Mouse (Mus musculus): ENCODE results near the gene Commd7. TPM values are rescaled to one million over a fixed set of nuclear protein-coding genes. Genes with fewer than 3 reads are reported as not detected.

Gene Commd7
- polyA plus RNA-seq, 1 experiment from 2014 or later = 68.9 TPM

DNA sequence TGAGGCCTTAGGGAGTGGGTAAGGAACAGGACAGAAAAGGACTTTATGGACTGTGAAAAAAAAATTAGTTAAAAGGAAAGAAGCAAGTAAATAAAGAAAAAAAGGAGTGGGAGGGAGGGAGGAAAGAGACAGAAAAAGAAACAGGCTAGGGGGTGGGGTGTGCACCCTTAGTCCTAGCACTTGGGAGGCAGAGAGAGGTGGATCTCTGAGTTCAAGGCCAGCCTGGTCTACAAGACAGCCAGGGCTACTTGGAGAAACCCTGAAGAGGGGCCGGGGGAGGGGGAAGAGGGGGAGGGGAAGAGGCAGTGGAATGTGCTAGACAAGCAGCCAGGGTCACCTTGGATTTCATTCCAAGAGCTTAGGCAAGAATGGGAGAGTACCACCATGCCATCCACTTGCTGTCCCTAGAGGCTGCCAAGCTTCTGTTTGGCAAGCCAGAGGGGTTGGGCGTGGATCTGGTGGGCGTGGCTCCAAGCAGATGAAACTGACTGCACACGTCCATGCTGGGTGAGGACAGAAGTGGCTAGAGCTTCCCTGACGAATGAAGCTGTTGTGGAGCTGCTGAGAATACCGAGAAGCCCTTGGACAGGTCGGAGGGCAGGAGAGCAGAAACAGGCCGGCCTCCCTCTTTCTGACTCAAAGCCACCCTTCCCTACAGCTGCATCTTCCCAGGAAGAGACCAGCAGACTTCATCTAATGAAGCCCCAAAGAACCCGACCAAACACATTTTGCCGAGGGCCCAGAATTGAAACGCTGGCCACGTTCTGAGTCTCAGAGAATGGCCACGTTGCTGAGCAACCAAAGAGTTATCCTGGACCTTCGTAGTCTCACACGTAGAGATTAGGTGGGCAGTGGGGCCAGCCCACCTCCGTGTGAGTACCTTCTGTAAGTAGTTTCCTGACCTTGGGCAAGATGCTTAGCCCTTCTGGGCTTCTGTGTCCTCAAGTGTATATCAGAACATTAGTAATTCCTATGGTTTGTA is 31.6 kb downstream of the Commd7 start:
- DNase-seq (ENCODE audit: low spot score) (no peak), ATAC-seq (ENCODE audit: insufficient read depth, low FRiP score, low TSS enrichment) (no peak)
- Histone ChIP-seq H3K9me3 (ENCODE audit: control insufficient read depth, low read length) (no peaks in the 10 kb centered on the region), H3K4me1 (ENCODE audit: control insufficient read depth, insufficient read depth, low read length) (peaks cover 4% of the 10 kb centered on the region; the same call in 1 of the 2 replicates), H3K4me3 (ENCODE audit: low read depth, low read length) (no peak overlapping the region), H3K36me3 (ENCODE audit: control insufficient read depth, insufficient read depth, low read length) (no peaks in the 10 kb centered on the region), H3K27me3 (ENCODE audit: control insufficient read depth, insufficient read depth, low read length) (no peaks in the 10 kb centered on the region), H3K27ac (ENCODE audit: low read depth, low read length) (no peak overlapping the region), H3K4me2 (ENCODE audit: low read depth) (no peak overlapping the region), H3K9ac (ENCODE audit: low read length) (0 out of 2 replicates have a peak overlapping the region, but pooled peaks have one; percentile 23)
- 55% methylated on average over 15 of the region's 16 CpGs for WGBS

DNA sequence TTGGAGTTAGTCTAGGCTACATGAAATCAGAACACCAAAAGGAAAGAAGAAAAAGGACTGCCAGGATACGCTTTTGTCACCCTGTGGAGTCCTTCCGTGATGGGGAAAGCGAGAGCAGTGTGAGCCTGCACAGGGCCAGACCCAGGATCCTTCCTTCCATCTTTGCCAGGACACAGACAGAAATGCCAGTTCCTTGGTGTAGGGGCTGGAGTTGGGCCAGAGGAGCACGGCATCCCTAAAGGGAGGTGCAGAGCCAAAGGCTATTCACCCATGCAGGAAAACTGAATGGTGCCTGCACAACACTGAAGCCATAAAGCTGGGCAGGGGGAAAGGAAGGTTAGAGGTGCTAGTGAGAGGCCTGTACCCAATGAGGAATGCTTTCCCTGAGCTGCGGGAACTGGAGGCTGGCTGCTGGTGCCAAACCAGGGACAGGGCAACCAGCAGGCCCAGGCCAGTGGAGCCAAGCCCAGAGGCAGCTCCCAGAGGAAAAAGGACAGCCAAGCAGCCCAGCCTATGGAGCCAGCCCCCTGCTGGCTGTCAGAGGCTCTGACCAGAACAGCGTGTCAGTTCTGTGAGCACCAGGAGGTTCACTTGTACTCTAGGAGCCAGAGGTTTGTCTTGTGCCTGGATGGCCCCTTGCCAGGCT is 32.4 kb downstream of the Commd7 start:
- Histone ChIP-seq H3K4me2 (ENCODE audit: low read depth) (no peak overlapping the region), H3K9me3 (ENCODE audit: control insufficient read depth, low read length) (no peaks in the 10 kb centered on the region), H3K9ac (ENCODE audit: low read length) (0 out of 2 replicates have a peak overlapping the region, but pooled peaks have one; percentile 14), H3K27me3 (ENCODE audit: control insufficient read depth, insufficient read depth, low read length) (no peaks in the 10 kb centered on the region), H3K4me3 (ENCODE audit: low read depth, low read length) (no peak overlapping the region), H3K4me1 (ENCODE audit: control insufficient read depth, insufficient read depth, low read length) (peaks cover 4% of the 10 kb centered on the region; the same call in 1 of the 2 replicates), H3K27ac (ENCODE audit: low read depth, low read length) (no peak overlapping the region), H3K36me3 (ENCODE audit: control insufficient read depth, insufficient read depth, low read length) (no peaks in the 10 kb centered on the region)
- ATAC-seq (ENCODE audit: insufficient read depth, low FRiP score, low TSS enrichment) (0 out of 2 replicates have a peak, but pooled peaks have one; percentile 23), DNase-seq (ENCODE audit: low spot score) (peak; percentile 57)
- 56% methylated on average over 6 of the region's 6 CpGs for WGBS

DNA sequence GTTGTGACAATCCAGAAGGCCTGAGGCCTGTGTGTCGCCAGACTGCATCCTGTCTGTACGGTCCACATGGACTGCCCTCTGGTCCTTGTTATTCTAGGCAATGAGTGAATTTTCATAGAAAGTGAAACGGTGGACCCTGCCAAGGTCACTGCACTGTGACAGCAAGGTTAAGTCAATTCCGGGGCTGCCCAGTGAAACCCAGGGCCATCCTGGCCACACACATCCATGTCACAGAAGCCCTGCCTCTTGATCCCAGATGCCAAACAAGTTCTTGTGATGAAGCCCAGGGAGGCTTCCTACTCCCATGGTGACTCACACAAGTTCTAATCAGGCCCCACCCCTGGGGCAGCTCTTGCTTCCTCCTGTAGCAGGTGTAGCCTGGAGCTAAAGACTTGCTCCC is 35.0 kb downstream of the Commd7 start:
- Histone ChIP-seq H3K4me3 (ENCODE audit: low read depth, low read length) (no peak overlapping the region), H3K36me3 (ENCODE audit: control insufficient read depth, insufficient read depth, low read length) (no peaks in the 10 kb centered on the region), H3K9ac (ENCODE audit: low read length) (no peak overlapping the region), H3K27ac (ENCODE audit: low read depth, low read length) (no peak overlapping the region), H3K4me1 (ENCODE audit: control insufficient read depth, insufficient read depth, low read length) (peaks cover 4% of the 10 kb centered on the region; the same call in 1 of the 2 replicates), H3K27me3 (ENCODE audit: control insufficient read depth, insufficient read depth, low read length) (no peaks in the 10 kb centered on the region), H3K4me2 (ENCODE audit: low read depth) (no peak overlapping the region), H3K9me3 (ENCODE audit: control insufficient read depth, low read length) (no peaks in the 10 kb centered on the region)
- DNase-seq (ENCODE audit: low spot score) (no peak), ATAC-seq (ENCODE audit: insufficient read depth, low FRiP score, low TSS enrichment) (no peak)
- WGBS = 78% methylated on average over 4 of the region's 4 CpGs

DNA sequence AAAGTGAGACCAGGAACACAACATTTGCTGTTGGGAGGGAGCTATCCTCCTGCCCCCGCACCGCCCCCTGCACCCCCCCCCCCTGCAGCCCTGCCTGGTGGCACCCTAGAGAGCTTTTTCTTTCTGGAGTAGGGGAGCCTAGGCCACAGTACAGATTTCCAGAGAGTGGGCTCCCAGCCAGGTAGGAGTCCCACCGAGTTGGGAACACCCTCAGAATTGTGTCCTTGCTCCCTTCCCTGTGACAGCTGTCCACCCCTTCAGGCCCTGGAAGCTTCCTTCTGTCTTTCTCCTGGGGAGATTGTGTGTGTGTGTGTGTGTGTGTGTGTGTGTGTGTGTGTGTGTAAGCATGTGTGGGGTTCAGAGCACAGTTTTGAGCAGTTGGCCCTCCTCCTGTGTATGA is 35.6 kb downstream of the Commd7 start:
- no peaks in the 10 kb centered on the region for H3K27me3 ChIP-seq (ENCODE audit: control insufficient read depth, insufficient read depth, low read length)
- no peak overlapping the region for H3K27ac ChIP-seq (ENCODE audit: low read depth, low read length)
- H3K9ac ChIP-seq (ENCODE audit: low read length) = no peak overlapping the region
- no peaks in the 10 kb centered on the region for H3K9me3 ChIP-seq (ENCODE audit: control insufficient read depth, low read length)
- peaks cover 4% of the 10 kb centered on the region; the same call in 1 of the 2 replicates for H3K4me1 ChIP-seq (ENCODE audit: control insufficient read depth, insufficient read depth, low read length)
- no peak overlapping the region for H3K4me2 ChIP-seq (ENCODE audit: low read depth)
- DNase-seq (ENCODE audit: low spot score) = no peak
- no peak overlapping the region for H3K4me3 ChIP-seq (ENCODE audit: low read depth, low read length)
- no peak for ATAC-seq (ENCODE audit: insufficient read depth, low FRiP score, low TSS enrichment)
- no peaks in the 10 kb centered on the region for H3K36me3 ChIP-seq (ENCODE audit: control insufficient read depth, insufficient read depth, low read length)
- 70% methylated on average over 1 of the region's 3 CpGs for WGBS

DNA sequence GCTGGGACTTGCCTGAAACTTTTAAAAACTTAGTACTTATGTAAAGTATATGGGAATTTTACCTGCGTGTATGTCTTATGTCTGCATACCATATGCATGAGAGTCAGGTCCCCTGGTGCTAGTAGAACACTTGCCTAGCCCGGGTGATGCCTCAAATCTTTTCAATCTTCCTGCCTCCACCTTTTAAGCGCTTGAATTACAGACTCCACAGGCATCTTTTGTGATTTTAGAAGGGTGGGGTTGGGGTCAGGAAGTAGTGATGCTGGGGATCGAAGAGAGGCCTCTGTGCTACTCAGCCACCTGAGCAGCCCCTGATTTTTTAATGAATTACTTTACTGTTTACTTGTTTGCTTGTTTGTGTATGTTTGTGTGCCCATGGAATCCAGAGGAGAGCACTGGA is 37.6 kb downstream of the Commd7 start:
- Histone ChIP-seq H3K4me3 (ENCODE audit: low read depth, low read length) (no peak overlapping the region), H3K4me1 (ENCODE audit: control insufficient read depth, insufficient read depth, low read length) (peaks cover 4% of the 10 kb centered on the region; the same call in 1 of the 2 replicates), H3K27me3 (ENCODE audit: control insufficient read depth, insufficient read depth, low read length) (no peaks in the 10 kb centered on the region), H3K9me3 (ENCODE audit: control insufficient read depth, low read length) (no peaks in the 10 kb centered on the region), H3K4me2 (ENCODE audit: low read depth) (no peak overlapping the region), H3K9ac (ENCODE audit: low read length) (no peak overlapping the region), H3K36me3 (ENCODE audit: control insufficient read depth, insufficient read depth, low read length) (no peaks in the 10 kb centered on the region), H3K27ac (ENCODE audit: low read depth, low read length) (no peak overlapping the region)
- DNase-seq (ENCODE audit: low spot score) (no peak), ATAC-seq (ENCODE audit: insufficient read depth, low FRiP score, low TSS enrichment) (no peak)
- WGBS = 42% methylated on average over 4 of the region's 4 CpGs

DNA sequence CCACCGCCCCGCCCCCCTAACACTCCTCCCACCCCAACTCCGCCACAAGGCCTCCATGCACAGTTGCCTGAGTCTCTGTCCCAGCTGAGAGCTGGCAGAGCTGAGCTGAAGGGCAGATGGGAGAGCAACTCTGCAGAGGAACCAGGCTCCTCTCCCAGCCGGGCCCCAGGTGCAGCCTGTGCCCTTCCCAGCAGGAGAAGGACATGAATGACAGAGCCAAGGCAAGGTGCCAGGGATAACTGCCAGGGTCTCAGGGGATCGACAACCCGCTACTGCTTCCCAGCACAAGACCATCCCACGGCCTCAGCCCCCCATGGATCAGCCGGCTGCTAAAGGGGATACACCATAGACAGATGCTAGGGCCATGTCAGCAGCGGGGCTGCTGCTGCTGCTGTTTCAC is 39.4 kb downstream of the Commd7 start:
- Histone ChIP-seq H3K4me2 (ENCODE audit: low read depth) (no peak overlapping the region), H3K27me3 (ENCODE audit: control insufficient read depth, insufficient read depth, low read length) (no peaks in the 10 kb centered on the region), H3K9ac (ENCODE audit: low read length) (no peak overlapping the region), H3K27ac (ENCODE audit: low read depth, low read length) (no peak overlapping the region), H3K36me3 (ENCODE audit: control insufficient read depth, insufficient read depth, low read length) (no peaks in the 10 kb centered on the region), H3K4me1 (ENCODE audit: control insufficient read depth, insufficient read depth, low read length) (peaks cover 4% of the 10 kb centered on the region; the same call in 1 of the 2 replicates), H3K4me3 (ENCODE audit: low read depth, low read length) (no peak overlapping the region), H3K9me3 (ENCODE audit: control insufficient read depth, low read length) (no peaks in the 10 kb centered on the region)
- ATAC-seq (ENCODE audit: insufficient read depth, low FRiP score, low TSS enrichment) = no peak
- DNase-seq (ENCODE audit: low spot score) = peak; percentile 21
- 53% methylated on average over 9 of the region's 9 CpGs for WGBS

DNA sequence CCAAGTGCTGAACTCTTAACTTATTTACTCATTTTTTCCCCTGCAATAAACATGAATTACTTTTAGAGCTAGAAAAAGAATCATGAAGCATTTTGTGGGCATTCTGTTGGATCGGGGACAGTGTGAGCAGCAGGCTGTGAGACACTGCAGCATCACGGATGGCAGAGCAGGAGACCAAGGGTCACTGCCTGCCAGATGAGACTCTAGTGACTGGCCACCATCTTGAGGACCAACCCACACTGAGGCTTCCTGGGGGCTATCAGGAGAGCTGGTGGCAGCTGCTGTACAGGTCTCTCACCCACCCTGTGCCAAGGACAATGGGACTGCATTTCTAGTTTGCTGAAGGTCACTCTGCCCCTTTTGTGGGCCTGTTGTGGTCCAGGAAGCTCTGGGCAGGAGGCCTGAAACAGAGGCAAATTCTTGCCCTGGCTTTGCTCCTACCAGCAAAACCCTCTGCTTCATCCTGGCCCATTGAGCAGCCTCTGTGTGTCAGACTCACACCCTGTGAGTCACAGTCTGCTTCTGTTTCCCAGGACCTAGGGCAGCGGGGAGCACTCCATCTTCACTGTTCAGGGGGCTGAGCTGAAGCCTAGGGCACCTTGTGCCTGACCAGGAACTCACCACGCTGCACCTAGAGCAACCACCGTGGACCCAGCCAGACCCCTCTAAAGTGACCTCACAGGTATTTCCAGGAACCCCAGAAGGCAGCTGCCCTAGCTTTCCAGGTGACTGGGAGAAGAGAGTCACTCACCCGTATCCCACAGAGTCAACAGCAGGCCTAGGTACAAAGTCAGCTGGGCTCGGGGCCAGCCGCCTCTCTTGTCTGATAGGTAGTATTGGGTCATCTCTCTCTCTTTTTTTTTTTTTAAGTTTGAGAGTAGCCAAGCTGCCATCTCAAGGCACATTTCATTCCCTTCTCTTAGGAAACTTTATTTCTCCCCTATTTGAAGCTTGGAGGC is 40.2 kb downstream of the Commd7 start:
- no peak overlapping the region for H3K4me3 ChIP-seq (ENCODE audit: low read depth, low read length)
- no peaks in the 10 kb centered on the region for H3K9me3 ChIP-seq (ENCODE audit: control insufficient read depth, low read length)
- H3K9ac ChIP-seq (ENCODE audit: low read length) = no peak overlapping the region
- H3K27me3 ChIP-seq (ENCODE audit: control insufficient read depth, insufficient read depth, low read length) = no peaks in the 10 kb centered on the region
- H3K36me3 ChIP-seq (ENCODE audit: control insufficient read depth, insufficient read depth, low read length) = no peaks in the 10 kb centered on the region
- H3K4me1 ChIP-seq (ENCODE audit: control insufficient read depth, insufficient read depth, low read length) = peaks cover 4% of the 10 kb centered on the region; the same call in 1 of the 2 replicates
- H3K27ac ChIP-seq (ENCODE audit: low read depth, low read length) = no peak overlapping the region
- 77% methylated on average over 8 of the region's 8 CpGs for WGBS
- no peak for DNase-seq (ENCODE audit: low spot score)
- ATAC-seq (ENCODE audit: insufficient read depth, low FRiP score, low TSS enrichment) = no peak
- H3K4me2 ChIP-seq (ENCODE audit: low read depth) = no peak overlapping the region
